Mouse (Mus musculus) forebrain, embryonic 11.5 days (tissue): ENCODE results near the gene Lipe. TPM values are rescaled to one million over a fixed set of nuclear protein-coding genes. Genes with fewer than 3 reads are reported as not detected.
"Not testable (repeated sequence)": the region's sequence is repeated elsewhere in the genome, so short reads cannot be mapped to it uniquely, and the experiment has no call there.

Experiments used
- ATAC-seq: fragments of 200-750 bp; cut with Nextera tagmentation; replicated peaks from 2 replicates; pipeline ENCODE4 v1.8.0; 2017; ENCODE audit warnings: moderate TSS enrichment; ENCODE audit not compliant: low FRiP score
- DNase-seq: peaks from one replicate; pipeline ENCODE4 v3.0.0-alpha.2; 2017; ENCODE audit warnings: low spot score
- H3K27ac ChIP-seq: fragments of 300-500 bp; sonication (generic); 2 replicates; pipeline ENCODE4 v1.5.1; 2014; ENCODE audit warnings: low read depth, low read length
- H3K27me3 ChIP-seq: fragments of 300-500 bp; sonication (generic); 2 replicates; pipeline ENCODE4 v1.6.1; 2014; ENCODE audit warnings: mild to moderate bottlenecking, low read length, mixed read lengths; ENCODE audit not compliant: control insufficient read depth, insufficient read depth
- H3K36me3 ChIP-seq: fragments of 300-500 bp; sonication (generic); 2 replicates; pipeline ENCODE4 v1.6.1; 2014; ENCODE audit warnings: mild to moderate bottlenecking, low read length, moderate library complexity, mixed read lengths; ENCODE audit not compliant: control insufficient read depth, insufficient read depth
- H3K4me1 ChIP-seq: fragments of 300-500 bp; sonication (generic); replicated peaks from 2 replicates; pipeline ENCODE4 v1.6.1; 2014; ENCODE audit warnings: low read length, mixed read lengths; ENCODE audit not compliant: control insufficient read depth, insufficient read depth
- H3K4me2 ChIP-seq: fragments of 300-500 bp; sonication (generic); 2 replicates; pipeline ENCODE4 v1.6.1; 2014; ENCODE audit warnings: low read depth, mild to moderate bottlenecking, low read length, moderate library complexity, mixed read lengths; ENCODE audit not compliant: severe bottlenecking
- H3K4me3 ChIP-seq: fragments of 300-500 bp; sonication (generic); 2 replicates; pipeline ENCODE4 v1.5.1; 2014; ENCODE audit warnings: low read depth, low read length
- H3K9ac ChIP-seq: fragments of 300-500 bp; sonication (generic); 2 replicates; pipeline ENCODE4 v1.6.1; 2014; ENCODE audit warnings: low read length
- H3K9me3 ChIP-seq: fragments of 300-500 bp; sonication (generic); 2 replicates; pipeline ENCODE4 v1.6.1; 2016; ENCODE audit warnings: low read length, mixed read lengths; ENCODE audit not compliant: control insufficient read depth
- WGBS: fragments of 180-500 bp; shearing (Covaris S2); extraction: QIAGEN DNeasy Blood & Tissue Kit; methylation state at CpG from one replicate; pipeline ENCODE4 v1.1.7; 2014; 5-methylcytosine and 5-hydroxymethylcytosine counted together
- polyA plus RNA-seq: library from polyadenylated mRNA; unstranded; fragments of >200 nt; fragmentation: Nextera tagmentation; extraction: Ambion mirVana; gene quantifications from 2 replicates; pipeline ENCODE4 v1.2.1, GENCODE M21; 2014

The Lipe gene
- polyA plus RNA-seq, 1 experiment from 2014 or later, result 3.0 TPM

DNA sequence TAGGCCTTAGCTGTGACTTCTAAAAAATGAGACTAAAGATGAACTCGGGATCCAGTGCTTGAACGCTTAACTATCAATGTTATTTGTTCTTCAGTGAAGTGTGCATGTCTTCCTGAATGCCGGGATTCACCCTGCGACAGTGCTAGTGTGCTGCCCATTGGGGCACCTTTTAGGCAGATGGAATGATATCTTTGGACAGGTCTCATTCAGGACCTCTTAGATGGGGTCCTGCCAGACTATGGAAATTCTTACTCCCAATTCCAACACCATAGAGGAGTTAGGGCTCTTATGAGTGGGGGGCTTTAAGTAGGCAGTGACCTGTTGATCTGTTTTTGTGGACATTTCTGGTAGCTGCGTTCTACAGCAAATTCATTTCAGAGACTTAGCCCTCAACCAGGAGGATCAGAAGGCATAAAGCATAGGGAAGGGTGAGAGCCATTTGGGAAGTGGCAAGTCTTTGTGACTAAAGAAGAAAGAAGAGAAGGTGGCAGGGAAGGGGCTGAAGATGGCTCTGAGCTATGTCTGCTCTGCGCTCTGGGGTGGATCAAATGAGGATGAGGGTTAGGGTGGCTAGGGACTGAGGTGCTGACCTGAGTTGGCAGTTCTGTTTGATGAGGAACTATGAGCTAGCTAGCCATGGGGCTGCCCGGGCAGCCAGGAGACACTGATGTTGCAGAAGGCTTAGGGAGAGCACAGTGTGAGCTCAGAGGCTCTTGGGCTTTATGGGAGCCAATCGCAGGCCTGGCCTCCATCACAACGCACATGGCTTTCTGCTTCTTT, 35.5 kb upstream of the Lipe start:
- ATAC-seq, result no peak
- DNase-seq, result no peak
- no peak overlapping the region for H3K27ac ChIP-seq

DNA sequence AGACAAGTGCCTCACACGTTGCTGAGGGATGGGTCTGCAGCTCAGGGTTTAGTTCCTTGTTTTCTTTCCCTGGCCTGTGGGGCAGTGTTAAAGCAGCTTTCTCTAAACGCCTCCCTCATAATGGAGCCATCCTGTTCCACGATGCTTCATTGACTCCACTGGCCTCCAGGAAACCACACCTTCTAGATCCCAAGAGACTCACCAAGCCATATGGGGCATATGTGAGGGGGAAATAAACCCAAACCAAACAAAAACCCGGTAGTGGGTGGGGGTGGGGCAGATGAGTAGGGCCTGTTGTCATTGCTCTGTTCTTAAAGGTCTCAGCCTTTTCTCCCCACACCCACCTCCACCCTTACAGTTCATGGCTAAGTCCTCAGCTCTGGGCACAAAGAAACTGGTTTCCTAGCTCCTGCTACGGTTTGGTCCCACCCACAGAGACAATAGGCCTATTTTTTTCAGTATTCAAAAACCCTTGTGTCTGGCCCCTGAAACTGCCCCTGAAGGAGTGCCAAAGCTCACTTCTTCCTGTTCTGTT, 34.6 kb upstream of the Lipe start:
- no peak overlapping the region for H3K4me2 ChIP-seq
- DNase-seq, result no peak
- no peaks in the 10 kb centered on the region for H3K27me3 ChIP-seq
- ATAC-seq, result no peak
- no peaks in the 10 kb centered on the region for H3K36me3 ChIP-seq
- no peaks in the 10 kb centered on the region for H3K9me3 ChIP-seq
- H3K4me3 ChIP-seq, result no peak overlapping the region
- WGBS, result 10% methylated on average over 5 of the region's 5 CpGs
- H3K9ac ChIP-seq, result no peak overlapping the region
- peaks cover 4% of the 10 kb centered on the region; the same call in 1 of the 2 replicates for H3K4me1 ChIP-seq
- H3K27ac ChIP-seq, result no peak overlapping the region

More for the DNA sequence above, 35.5 kb upstream of the Lipe start:
- no peaks in the 10 kb centered on the region for H3K36me3 ChIP-seq
- no peak overlapping the region for H3K4me3 ChIP-seq
- no peak overlapping the region for H3K4me2 ChIP-seq
- H3K9me3 ChIP-seq, result no peaks in the 10 kb centered on the region
- no peaks in the 10 kb centered on the region for H3K27me3 ChIP-seq
- peaks cover 4% of the 10 kb centered on the region; the same call in 1 of the 2 replicates for H3K4me1 ChIP-seq
- no peak overlapping the region for H3K9ac ChIP-seq
- 90% methylated on average over 9 of the region's 9 CpGs for WGBS

DNA sequence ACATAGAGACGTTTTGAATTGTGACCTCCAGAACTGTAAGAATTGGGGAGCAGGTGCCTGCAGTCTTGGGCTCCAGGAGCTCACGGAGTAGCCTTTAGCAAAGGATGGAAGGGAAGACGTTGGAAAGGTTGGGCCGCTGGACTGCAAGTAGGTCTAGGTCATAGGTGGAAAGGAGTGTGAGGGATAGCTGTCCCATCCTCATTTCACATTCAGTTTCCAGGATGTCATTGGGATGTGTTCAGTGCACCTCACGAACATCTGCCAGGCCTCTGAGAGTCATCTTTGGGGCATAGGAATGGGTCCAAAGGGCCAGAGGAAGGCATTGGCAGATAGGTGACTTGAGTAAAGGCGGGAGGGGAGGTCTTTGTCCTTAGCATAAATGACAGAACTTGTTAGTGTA, 33.9 kb upstream of the Lipe start:
- Histone ChIP-seq H3K27me3 (no peaks in the 10 kb centered on the region), H3K4me1 (peaks cover 4% of the 10 kb centered on the region; the same call in 1 of the 2 replicates), H3K36me3 (no peaks in the 10 kb centered on the region), H3K9ac (no peak overlapping the region), H3K27ac (no peak overlapping the region), H3K4me2 (no peak overlapping the region), H3K9me3 (no peaks in the 10 kb centered on the region), H3K4me3 (no peak overlapping the region)
- 87% methylated on average over 6 of the region's 6 CpGs for WGBS
- ATAC-seq, result no peak
- no peak for DNase-seq

DNA sequence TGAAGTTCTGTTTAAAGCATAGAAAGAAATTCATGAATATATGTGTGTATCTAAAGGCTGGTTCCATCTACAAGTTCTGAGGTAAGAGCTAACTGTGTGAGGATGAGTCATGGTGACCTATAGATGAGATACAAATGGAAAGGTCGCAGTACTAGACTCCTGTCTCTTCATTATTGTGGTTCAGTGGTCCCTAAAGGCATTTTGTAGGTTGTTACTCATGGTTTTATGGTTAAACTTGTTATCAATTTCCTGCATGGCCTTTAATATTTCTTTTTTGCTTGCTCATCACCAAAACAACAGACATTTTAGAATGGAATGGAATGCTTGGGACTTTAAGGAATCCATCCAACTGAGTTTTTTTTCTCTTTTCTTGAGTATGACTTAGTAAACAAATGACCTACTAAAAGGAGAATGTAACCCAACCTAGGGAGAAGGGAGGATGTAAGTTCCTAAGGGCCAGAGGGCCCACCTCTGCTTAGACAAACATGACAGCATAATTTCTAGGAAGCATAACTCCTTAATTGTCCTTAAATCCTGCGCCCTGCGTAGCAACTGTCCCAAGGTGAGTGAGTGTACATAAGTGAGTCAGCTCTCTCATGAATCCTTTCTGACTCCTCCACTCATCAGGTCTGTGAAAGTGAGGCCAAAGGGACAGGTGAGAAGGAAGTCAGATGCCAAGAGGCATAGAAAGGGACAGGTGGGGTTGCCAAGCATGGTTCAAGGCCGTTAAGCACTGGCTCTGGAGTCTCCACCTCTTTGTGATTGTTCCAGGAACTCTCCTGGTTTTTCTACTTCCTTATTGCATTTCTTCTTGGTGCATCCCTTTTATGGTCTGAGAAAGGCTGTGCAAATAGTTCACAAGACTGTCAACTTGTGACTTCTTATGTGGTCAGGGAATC, 31.6 kb upstream of the Lipe start:
- H3K9ac ChIP-seq, result no peak overlapping the region
- H3K27me3 ChIP-seq, result no peaks in the 10 kb centered on the region
- H3K36me3 ChIP-seq, result no peaks in the 10 kb centered on the region
- H3K4me1 ChIP-seq, result peaks cover 4% of the 10 kb centered on the region; the same call in 1 of the 2 replicates
- 88% methylated on average over 4 of the region's 4 CpGs for WGBS
- H3K27ac ChIP-seq, result no peak overlapping the region
- no peaks in the 10 kb centered on the region for H3K9me3 ChIP-seq
- DNase-seq (no peak), ATAC-seq (no peak)
- H3K4me2 ChIP-seq, result no peak overlapping the region
- no peak overlapping the region for H3K4me3 ChIP-seq

DNA sequence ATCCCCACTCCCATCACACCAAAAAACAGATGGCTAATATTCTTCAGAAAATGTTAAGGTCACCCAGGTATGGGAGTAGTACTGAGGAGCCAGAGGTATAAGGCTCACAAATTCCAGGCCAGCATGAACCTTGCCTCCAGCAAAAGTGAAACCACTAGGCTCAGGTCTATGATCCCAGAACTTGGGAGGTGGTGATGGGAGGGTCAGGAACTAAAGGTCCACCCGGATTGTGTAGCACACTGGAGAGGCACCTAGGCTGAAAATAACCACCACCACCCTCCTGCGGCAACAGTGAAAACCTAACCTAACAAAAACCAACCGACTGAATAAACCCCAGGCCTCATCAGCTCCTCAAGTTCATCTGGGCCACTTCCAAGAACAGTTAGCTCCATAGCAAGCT, 29.8 kb upstream of the Lipe start:
- ATAC-seq (no peak), DNase-seq (no peak)
- Histone ChIP-seq H3K4me3 (no peak overlapping the region), H3K9me3 (no peaks in the 10 kb centered on the region), H3K9ac (no peak overlapping the region), H3K4me2 (no peak overlapping the region), H3K36me3 (no peaks in the 10 kb centered on the region), H3K27ac (no peak overlapping the region), H3K27me3 (no peaks in the 10 kb centered on the region), H3K4me1 (peaks cover 4% of the 10 kb centered on the region; the same call in 1 of the 2 replicates)
- 88% methylated on average over 3 of the region's 3 CpGs for WGBS

DNA sequence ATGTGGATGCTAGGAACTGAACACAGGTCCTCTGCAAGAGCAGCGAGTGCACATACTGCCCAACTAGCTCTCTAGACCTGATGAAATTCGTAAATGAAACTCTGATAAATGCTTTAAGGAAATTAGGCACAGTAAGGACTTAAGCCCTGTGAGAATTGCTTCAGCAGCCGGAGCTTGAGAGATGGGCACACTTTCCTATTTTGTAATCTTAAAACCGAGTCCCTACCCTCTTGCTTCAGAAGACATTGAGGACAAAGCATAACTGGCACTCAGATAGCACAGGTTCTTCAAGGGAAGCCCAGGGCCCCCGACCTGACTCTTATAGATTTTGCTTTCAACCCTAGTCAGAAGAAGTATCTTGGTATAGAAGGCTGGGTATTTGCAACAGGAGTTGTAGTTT, 28.6 kb upstream of the Lipe start:
- ATAC-seq, result no peak
- Histone ChIP-seq H3K9me3 (no peaks in the 10 kb centered on the region), H3K27me3 (no peaks in the 10 kb centered on the region), H3K4me3 (no peak overlapping the region), H3K9ac (no peak overlapping the region), H3K36me3 (no peaks in the 10 kb centered on the region), H3K4me2 (no peak overlapping the region), H3K4me1 (no peaks in the 10 kb centered on the region), H3K27ac (no peak overlapping the region)
- DNase-seq, result no peak
- 81% methylated on average over 5 of the region's 5 CpGs for WGBS

DNA sequence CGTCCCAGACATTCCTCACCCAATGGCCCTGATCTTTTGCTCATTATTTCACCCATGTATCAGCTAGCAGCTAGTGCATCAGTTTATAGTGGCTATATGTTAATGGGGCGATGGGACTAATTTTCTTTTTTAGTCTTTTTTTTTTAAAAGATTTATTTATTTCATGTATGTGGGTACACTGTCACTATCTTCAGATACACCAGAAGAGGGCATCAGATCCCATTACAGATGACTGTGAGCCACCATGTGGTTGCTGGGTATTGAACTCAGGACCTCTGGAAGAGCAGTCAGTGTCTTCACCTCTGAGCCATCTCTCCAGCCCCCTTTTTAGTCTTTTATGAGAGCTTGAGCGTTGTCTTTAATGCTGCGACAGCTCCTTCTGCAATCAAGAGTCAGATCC, 27.9 kb upstream of the Lipe start:
- H3K4me1 ChIP-seq, H3K4me2 ChIP-seq, H3K36me3 ChIP-seq, H3K4me3 ChIP-seq, DNase-seq, H3K27me3 ChIP-seq, H3K9me3 ChIP-seq, H3K9ac ChIP-seq, H3K27ac ChIP-seq, ATAC-seq: not testable (repeated sequence)
- 86% methylated on average over 4 of the region's 4 CpGs for WGBS

DNA sequence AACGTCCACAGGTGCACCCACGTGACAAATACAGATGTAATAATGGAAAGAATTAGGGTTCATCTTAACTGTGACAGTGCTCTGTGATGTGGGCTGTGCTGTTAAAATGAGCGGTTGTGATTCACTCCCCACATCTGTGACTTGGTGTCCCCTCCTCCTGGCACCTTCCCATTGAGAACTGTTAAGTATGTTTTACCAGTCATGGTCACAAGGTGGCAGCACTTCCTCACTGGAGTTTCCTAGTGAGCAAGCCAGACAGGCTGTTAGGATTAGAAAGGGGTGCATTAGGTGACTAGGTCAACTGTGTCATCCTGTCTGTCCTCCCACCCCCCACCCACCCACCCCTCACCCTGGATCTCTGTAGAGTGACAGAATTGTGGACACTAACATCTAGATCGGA, 25.9 kb upstream of the Lipe start:
- Histone ChIP-seq H3K9ac (no peak overlapping the region), H3K4me3 (no peak overlapping the region), H3K4me1 (no peaks in the 10 kb centered on the region), H3K27me3 (no peaks in the 10 kb centered on the region), H3K27ac (no peak overlapping the region), H3K4me2 (no peak overlapping the region), H3K36me3 (no peaks in the 10 kb centered on the region), H3K9me3 (no peaks in the 10 kb centered on the region)
- DNase-seq (peak; percentile 86), ATAC-seq (peak; percentile 42; the same call in 1 of the 2 replicates)
- 37% methylated on average over 4 of the region's 4 CpGs for WGBS
